Mouse (Mus musculus): Measurements from ENCODE around the gene Gtpbp6. TPM values are rescaled to one million over a fixed set of nuclear protein-coding genes. Genes with fewer than 3 reads are reported as not detected.

Gene Gtpbp6
- polyA plus RNA-seq, 1 experiment from 2014 or later = 29.7 TPM

Other genes starting within 250 kb of the Gtpbp6 start
- 0.51 and 0.81 TPM in 2 replicates for gene Gm15446, start 184.8 kb downstream of the Gtpbp6 start, polyA plus RNA-seq (2014; fragmentation: Nextera tagmentation; extraction: Ambion mirVana)
- 23.2 and 24.8 TPM in 2 replicates for gene Zfp932, start 111.7 kb downstream of the Gtpbp6 start, polyA plus RNA-seq (2014; fragmentation: Nextera tagmentation; extraction: Ambion mirVana)
- 3.7 and 8.3 TPM in 2 replicates for gene Gm17655, start 35.7 kb downstream of the Gtpbp6 start, polyA plus RNA-seq (2014; fragmentation: Nextera tagmentation; extraction: Ambion mirVana)
- 0.64 and 1.6 TPM in 2 replicates for gene Gm35315, start 13.8 kb downstream of the Gtpbp6 start, polyA plus RNA-seq (2014; fragmentation: Nextera tagmentation; extraction: Ambion mirVana)
- 0.57 and 0.75 TPM in 2 replicates for gene Plcxd1, start 8.2 kb downstream of the Gtpbp6 start, polyA plus RNA-seq (2014; fragmentation: Nextera tagmentation; extraction: Ambion mirVana)
- gene Zfp605, start 1.9 kb upstream of the Gtpbp6 start, polyA plus RNA-seq (2014; fragmentation: Nextera tagmentation; extraction: Ambion mirVana) = 4.1 and 4.2 TPM in 2 replicates
- 28.0 and 33.4 TPM in 2 replicates for gene Chfr, start 27.6 kb upstream of the Gtpbp6 start, polyA plus RNA-seq (2014; fragmentation: Nextera tagmentation; extraction: Ambion mirVana)
- gene Golga3, start 68.5 kb upstream of the Gtpbp6 start, polyA plus RNA-seq (2014; fragmentation: Nextera tagmentation; extraction: Ambion mirVana) = 25.2 and 26.3 TPM in 2 replicates
- 44.4 and 47.5 TPM in 2 replicates for gene Ankle2, start 122.8 kb upstream of the Gtpbp6 start, polyA plus RNA-seq (2014; fragmentation: Nextera tagmentation; extraction: Ambion mirVana)
- 97.2 and 99.0 TPM in 2 replicates for gene Pgam5, start 161.7 kb upstream of the Gtpbp6 start, polyA plus RNA-seq (2014; fragmentation: Nextera tagmentation; extraction: Ambion mirVana)
- 9.8 and 10.9 TPM in 2 replicates for gene Pxmp2, start 178.0 kb upstream of the Gtpbp6 start, polyA plus RNA-seq (2014; fragmentation: Nextera tagmentation; extraction: Ambion mirVana)
- gene Pole, start 178.1 kb upstream of the Gtpbp6 start, polyA plus RNA-seq (2014; fragmentation: Nextera tagmentation; extraction: Ambion mirVana) = 46.7 and 50.4 TPM in 2 replicates
- 0.56 and 0.72 TPM in 2 replicates for gene P2rx2, start 235.0 kb upstream of the Gtpbp6 start, polyA plus RNA-seq (2014; fragmentation: Nextera tagmentation; extraction: Ambion mirVana)
- gene Lrcol1, start 236.5 kb upstream of the Gtpbp6 start, polyA plus RNA-seq (2014; fragmentation: Nextera tagmentation; extraction: Ambion mirVana) = not detected in 2 replicates

All from limb, embryonic 11.5 days (tissue).